Mouse (Mus musculus): ENCODE results near the gene C130074G19Rik. TPM values are rescaled to one million over a fixed set of nuclear protein-coding genes. Genes with fewer than 3 reads are reported as not detected.

C130074G19Rik gene
- polyA plus RNA-seq (2012; rRNA removed): 34.0 and 34.3 TPM in 2 replicates

DNA sequence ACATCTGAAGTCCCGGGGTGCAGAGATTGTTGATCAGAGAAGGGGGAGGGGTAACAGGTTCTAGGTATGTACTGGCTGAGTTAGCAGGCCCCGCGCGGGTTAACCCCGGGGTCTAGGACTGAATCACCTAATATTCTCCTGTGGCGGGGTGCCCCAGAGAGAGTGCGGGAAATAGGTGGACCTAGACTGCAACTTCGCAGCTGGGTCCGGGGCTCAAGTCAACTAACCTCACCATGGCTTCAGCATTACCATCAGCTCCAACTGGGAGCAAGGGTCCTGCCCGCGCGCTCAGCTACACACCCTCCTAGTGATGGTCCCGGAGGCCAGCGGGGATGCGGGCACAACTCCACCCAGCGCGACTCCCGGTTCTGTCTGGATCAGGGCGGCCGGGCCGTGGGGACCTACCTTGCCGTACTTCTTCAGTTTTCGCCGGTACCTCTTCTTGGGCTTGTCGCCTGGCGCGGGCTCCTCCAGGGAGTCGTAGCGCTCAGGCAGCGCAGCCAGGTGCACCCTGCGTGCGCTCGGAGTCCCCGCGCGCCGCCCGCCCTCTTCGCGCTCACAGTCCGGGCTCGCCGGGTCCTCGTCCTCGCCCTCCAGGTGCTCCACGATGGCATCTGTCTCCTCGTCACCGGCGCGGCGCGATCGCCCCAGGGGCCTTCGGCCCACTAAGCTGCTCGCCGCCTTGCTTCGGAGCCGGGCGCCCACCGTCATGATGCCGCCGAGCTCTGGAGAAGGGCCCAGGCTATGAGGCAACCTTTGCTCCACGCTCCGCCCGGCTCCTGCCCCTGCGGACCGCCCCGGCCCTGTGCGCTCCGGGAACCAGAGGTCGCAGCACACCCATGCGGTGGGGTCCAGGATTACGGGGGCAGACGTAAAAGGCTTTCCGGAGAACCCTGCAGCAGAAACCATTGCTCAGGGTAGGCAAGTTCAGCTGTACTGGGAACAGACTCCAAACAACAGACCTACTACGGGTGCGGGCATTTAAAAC lies at the start of gene C130074G19Rik:
Gene C130074G19Rik (minus strand): TSS at position 938 of the 988 bp plus-strand sequence.
- DNase-seq (ENCODE audit: extremely low spot score in 1 of 2, low spot score in 1 of 2): peak in 1 of 2 experiments; percentile 33

DNA sequence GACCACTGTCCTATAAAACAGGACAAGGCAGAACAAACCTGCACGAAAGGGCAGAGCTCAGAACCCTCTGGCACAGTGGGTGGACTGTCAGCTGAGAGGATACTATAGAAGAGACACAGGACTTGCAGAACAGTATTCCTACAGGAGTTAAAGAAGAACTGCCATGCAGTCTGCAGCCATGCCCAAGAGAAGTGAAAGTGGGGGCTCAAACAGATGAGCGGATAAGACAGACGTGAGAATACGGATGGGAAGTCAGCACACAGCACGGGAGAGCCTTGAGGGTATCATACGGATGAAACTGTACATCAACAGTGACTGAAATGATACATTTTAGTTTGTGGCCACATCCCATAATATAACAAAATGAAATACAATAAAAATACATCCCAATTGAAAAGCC lies 48.1 kb upstream of the C130074G19Rik start:
- DNase-seq (ENCODE audit: extremely low spot score in 1 of 2, low spot score in 1 of 2): no peak

DNA sequence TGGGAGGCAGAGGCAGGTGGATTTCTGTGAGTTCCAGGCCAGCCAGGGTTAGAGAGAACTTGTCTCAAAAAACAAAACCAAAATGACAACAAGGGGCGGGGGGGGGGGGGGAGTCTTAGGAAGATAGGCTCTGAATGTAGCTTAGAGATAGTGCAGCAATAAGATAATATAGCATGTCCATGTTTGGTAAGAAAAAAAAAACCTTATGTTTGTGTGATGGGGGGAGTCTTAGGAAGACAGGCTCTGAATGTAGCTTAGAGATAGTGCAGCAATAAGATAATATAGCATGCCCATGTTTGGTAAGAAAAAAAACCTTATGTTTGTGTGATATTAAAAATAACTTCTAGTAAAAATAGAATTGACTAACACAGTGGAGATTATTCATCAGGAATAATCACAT lies 45.4 kb upstream of the C130074G19Rik start:
- DNase-seq (ENCODE audit: extremely low spot score in 1 of 2, low spot score in 1 of 2): no peak

DNA sequence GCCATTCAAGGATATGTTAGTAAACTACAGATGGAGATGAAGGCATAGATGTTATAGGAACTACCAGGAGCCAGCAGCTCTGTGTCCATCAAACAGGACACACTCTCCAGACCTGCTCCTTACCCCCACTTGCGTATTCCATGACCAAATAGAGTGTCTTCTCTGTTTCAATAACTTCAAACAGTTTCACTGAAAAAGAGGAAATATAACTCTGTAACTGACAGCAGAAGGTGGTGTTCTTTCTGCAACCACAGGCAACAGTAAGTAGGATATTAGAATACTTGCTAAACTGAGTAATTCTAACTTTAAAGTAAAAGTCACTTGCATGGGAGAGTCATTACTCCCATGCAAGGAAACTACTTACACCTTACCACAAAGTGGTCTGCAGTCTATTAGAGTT lies 44.9 kb upstream of the C130074G19Rik start:
- no peak for DNase-seq (ENCODE audit: extremely low spot score in 1 of 2, low spot score in 1 of 2)

DNA sequence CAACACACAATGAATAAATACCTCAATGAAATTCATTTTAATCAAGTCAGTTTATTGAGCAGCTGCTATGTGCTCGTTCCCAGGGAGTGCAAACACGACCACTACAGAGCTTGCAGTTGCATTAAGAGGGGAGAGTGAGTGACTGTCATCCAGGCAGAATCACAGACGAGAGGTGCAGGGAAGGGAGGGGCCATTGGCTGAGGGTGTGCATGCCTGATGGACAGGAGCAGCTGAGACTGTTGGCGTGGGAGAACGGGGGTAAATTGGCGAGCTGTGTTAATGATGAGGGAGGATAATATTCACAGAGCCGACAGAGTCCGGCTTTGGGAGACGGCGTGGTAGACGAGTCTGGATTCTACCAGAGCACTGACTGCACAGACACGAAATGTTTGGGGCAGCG lies 39.8 kb upstream of the C130074G19Rik start:
- no peak for DNase-seq (ENCODE audit: extremely low spot score in 1 of 2, low spot score in 1 of 2)

DNA sequence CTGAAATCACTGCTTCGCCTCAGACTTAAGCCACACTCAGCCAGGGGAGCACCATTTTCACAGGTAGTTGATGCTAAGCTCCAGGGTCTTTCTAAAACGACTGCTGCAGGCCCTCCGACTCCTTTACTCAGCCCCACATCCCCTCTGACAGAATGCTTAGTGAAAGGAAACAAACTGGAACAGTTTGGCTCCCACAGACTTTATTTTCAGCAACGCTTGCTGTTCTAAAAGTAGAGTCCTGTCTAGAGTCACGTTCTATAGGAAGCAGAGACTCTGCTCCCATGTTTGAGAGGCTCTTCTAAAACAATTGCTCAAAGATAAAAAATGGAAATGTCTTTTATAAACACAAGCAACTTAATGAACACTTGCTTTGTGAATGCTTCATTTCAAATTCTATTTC lies 37.0 kb upstream of the C130074G19Rik start:
- DNase-seq (ENCODE audit: extremely low spot score in 1 of 2, low spot score in 1 of 2): peak; percentile 43 to 46

DNA sequence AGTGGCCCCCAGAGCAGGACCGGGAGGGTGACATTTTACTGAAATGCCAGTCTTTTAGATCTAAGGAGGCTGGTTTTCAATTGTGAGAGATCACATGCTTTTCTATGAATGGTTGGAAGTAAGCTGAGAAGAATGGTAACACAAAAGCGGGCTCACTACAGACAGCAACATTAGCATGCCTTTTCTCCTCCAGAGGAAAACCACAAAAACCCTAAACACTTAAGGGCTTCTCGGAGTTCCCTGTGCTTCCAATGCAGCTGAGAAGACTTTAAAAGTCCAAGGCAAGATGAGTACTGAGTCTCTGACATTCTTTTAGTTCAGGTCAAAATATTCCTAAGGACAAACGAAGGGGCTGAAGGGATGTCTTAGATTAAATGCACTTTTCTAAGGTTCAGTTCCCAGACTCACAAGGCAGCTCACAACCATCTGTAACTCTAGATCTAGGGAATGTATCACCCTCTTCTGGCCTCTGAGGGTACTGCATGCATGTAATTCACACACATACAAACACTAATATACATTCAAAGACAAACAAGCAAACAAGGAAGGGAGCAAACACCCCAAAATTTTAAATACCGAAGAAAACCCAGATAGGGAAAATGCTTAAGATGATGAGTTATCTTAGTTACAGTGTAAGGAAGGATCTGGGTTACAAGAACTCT lies 35.3 kb upstream of the C130074G19Rik start:
- DNase-seq (ENCODE audit: extremely low spot score in 1 of 2, low spot score in 1 of 2): no peak

DNA sequence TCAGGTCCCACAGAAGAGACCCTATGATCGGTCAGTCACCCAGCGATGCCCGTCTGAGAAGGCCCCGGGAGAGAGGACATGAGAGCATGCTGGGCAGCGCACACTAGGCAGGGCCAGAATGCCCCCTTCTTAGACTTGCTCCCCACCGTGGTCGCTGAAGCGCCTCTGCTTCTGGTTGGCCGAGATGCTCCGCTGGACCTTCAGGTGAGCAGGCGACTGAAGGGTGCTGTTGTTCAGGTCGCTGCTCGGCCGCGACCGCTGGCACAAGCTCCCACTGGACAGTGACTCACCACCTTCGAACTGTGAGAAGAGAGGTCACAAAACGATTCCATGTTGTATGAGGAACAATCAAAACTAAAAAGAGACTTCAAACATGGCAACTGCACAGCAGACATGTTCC lies 29.3 kb upstream of the C130074G19Rik start:
- no peak for DNase-seq (ENCODE audit: extremely low spot score in 1 of 2, low spot score in 1 of 2)

DNA sequence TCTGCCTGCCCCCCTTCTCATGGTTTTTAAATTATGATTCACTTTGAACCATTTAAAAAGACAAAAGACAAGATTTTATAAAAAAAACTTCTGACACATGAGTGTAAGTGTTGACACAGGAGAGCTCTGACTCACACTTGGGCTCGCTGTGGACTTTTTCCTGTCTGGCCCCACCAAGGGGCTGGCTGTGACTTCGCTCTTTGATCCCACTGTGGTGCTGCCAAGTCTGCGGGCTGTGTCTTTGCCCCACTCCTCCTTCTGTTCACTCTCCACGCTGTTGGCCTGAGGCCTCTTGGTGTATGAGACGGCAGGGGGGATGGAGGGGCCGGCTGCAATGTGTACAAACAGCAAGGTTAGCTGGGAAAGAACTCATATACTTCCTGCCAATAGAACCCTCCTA lies 28.8 kb upstream of the C130074G19Rik start:
- no peak for DNase-seq (ENCODE audit: extremely low spot score in 1 of 2, low spot score in 1 of 2)

DNA sequence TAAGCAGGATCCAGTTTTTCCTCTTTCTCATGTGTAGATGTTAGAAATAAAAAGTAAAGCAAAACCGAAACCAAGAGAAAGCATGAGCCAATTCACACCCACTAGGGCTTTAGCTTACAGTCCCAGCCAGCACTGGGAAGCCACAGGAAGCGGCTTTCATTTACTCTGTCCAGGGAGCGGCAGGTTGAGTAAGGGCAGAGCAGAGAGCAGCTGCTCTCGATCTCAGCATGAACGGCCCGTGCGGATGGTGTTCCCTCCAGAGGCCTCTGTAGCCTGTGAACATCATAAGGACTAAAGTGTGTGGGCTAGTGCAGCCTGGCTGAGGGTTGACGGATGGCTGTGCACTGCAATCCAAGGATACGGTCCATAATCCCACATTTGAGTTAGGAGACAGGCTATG lies 25.5 kb upstream of the C130074G19Rik start:
- DNase-seq (ENCODE audit: extremely low spot score in 1 of 2, low spot score in 1 of 2): no peak

DNA sequence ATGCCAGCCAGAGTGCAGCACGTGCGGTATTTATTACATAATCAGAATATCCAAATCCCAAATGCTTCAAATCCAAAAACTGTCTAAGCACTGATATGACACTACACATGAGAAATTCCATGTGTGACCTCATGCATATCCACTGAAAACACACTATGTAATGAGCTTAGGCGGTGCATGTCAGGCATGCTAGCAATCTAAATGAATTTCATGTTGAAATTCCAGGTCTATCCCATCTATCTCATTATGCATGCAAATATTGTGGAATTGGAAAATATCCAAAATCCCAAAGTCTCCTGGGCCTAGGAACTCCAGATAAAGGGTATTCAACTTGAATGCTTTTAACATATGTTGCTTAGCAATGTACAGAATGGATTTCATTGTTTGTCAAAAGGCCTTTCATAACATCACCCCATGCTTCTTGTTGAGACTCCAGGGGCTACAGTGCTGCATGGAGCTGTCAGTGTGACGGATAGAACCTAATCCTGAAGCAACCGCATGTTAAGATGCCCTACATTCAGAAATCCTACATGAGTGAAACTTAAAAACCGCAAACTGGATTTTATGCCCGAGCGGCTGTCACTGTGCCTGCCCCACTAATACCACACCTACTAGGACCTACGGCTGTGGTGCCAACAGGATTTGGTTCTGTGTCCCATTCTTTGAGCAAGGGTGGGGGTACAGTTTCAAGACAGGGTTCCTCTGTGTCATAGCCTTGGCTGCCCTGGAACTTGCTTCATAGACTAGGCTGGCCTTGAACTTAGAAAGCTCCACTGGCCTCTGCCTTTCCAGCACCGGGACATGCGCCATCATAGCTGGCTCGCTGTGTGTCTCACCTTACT lies 23.1 kb upstream of the C130074G19Rik start:
- DNase-seq (ENCODE audit: extremely low spot score in 1 of 2, low spot score in 1 of 2): no peak

DNA sequence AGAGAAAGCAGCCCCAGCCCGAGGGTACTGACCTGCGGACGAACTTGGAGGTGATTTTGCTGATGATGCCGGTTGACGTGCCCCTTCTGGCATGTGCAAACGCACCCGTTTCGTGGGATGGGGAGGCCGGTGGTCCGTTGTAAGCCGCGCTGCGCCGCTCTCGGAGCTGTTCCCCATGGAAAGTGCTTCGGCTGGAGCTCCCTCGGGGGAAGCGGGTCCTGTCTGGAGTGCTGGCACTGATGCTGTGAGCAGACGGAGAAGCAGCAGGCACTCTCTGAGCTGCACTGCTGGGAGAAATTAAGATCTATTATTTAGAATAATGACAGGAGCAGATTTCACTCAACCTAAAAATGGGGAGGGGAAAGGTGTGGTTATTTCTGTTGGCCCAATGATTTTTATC lies 22.4 kb upstream of the C130074G19Rik start:
- DNase-seq (ENCODE audit: extremely low spot score in 1 of 2, low spot score in 1 of 2): no peak

DNA sequence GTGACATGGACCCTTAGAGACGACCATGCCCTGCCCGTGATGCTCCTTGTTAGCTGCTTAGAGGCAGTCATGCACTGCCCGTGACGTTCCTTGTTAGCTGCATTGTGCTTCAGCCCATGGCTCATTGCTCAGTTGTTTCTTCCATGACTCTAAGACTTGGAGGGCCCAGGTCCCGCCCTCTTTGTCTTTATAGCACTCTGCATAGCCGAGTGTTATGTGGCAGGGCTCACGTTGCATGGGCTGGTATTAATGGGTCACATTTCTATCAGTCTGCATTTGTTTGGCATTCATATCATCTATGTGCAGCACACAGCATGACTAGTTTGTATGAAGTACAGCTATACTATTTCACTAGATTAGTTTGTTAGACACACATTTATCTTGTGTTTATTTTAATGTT lies 20.7 kb upstream of the C130074G19Rik start:
- DNase-seq (ENCODE audit: extremely low spot score in 1 of 2, low spot score in 1 of 2): no peak

DNA sequence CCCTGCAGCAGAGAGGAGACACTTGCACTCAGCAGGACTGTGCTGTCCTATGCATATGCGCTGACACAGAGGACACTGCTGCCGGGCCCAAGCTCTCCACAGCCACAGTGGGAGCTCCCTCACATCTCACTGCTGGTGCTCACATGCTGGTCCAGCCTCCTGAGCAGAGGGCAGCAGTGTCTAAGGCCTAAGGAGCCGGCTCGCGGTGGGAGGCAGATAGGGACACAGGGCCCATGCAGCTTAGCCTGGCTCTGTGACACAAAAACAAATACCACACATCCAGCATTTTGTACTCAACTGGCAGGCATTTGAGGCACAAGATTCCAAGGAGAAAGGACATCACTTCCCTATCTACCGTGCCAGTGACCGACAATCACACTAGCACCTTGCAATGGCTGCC lies 19.9 kb upstream of the C130074G19Rik start:
- no peak for DNase-seq (ENCODE audit: extremely low spot score in 1 of 2, low spot score in 1 of 2)

DNA sequence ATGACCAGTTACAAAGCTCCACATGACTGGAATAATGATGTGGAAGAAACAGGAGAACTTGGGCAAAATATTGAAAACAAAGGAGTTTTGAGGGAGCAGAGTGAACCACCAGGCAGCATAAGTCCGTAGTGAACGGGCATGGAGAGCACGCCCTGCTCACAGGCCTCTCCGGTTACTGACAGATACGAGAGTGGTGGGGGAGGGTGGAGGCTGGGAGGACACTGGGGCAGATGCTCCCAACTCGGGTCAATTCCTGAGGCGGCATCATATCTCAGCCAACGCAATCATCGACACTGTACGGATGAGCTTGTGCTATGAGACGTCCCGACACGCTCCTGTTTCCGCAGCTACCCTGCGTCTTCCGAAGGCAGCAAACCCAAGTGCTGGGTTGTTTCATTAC lies 14.3 kb upstream of the C130074G19Rik start:
- no peak for DNase-seq (ENCODE audit: extremely low spot score in 1 of 2, low spot score in 1 of 2)

DNA sequence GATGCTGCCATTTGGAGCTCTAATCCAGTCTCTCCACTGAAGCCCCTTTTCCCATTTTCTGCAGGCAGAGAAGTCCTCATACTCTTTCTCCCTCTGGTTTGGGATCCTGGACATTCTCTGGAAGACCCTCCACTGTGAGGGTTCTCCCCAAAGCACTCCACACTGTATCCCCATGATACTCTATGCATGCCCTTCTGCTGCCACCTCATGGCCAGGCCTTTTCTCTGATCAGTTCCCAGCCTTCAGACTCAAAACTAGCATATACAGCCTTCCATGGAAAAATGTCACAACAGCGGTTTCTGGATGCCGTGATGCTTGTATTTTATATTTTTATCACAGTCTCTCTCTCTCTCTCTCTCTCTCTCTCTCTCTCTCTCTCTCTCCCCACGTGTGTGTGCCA lies 9.0 kb upstream of the C130074G19Rik start:
- DNase-seq (ENCODE audit: extremely low spot score in 1 of 2, low spot score in 1 of 2): no peak

DNA sequence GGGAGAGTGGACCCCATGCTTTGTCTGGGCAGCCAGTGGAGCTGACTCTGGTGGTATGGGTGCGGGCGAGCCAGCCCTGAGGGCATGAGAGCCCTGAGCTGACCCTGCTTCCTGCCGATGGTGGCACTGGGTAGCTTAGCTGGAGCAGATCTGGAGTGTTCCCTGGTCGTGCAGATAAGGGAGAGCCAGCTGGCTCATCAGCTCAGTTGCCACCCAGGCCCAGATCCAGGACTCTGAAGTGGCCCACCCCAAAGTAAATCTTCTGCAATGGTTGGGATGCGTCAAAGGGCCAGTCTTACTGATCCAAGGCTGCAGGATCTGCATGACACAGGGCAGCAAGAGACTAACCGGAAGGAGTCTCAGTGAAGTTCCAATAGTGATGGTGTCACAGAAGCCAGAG lies 6.4 kb upstream of the C130074G19Rik start:
- no peak for DNase-seq (ENCODE audit: extremely low spot score in 1 of 2, low spot score in 1 of 2)

DNA sequence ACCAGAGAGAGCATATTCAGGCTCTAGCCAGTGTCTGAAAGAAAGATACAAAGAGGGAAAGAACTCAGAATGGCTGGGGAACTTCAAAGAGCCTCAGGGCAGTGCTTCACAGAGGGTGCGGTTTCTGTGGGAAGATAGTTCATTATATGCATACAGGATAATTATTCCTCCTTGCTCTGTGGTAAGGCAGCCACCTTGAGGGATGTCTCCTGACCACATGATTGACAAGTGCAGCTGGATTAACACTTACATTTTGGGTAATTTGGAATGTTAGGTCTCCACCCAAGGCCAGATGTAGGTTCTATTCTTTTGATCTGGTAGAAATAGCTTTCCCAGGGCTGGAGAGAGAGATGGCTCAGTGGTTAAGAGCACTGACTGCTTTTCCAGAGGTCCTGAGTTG lies 3.1 kb upstream of the C130074G19Rik start:
- no peak for DNase-seq (ENCODE audit: extremely low spot score in 1 of 2, low spot score in 1 of 2)

DNA sequence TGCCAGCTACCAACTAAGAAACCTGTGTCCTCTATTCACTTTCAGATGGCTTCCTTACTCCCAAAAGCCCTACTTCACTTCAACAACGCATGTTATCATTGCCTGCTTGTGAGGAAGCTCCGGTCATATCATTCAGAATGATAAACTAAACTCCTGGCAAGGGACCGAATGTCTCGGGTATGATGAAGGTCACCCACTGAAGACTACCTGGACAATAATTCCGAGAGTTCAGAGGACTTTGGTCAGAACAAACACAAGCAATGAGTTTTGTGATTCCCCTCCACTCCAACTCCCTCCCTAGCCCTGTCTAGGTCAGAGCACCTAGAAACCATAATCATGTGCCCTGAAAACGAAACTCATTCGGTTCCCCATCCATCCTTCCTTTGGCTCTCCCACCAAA lies 1.2 kb downstream of the C130074G19Rik start:
- DNase-seq (ENCODE audit: extremely low spot score in 1 of 2, low spot score in 1 of 2): no peak

DNA sequence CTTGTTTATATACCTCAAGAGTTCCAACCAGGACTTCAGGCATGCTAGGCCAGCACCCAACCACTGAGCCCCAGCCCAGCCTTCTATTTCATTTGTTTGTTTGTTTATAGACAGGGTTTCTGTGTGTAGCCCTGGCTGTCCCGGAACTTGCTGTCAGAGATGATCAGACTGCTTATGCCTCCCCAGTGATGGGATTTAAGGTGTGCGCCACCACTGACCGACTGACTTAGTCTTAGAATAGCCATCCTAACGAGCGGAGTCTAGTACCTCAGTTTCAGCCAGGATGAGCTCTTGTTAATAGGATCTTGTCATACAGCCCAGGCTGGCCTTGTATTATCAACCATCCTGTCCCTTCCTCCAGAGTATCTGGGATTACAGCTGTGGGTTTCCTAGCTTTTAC lies 1.8 kb downstream of the C130074G19Rik start:
- DNase-seq (ENCODE audit: extremely low spot score in 1 of 2, low spot score in 1 of 2): no peak

DNA sequence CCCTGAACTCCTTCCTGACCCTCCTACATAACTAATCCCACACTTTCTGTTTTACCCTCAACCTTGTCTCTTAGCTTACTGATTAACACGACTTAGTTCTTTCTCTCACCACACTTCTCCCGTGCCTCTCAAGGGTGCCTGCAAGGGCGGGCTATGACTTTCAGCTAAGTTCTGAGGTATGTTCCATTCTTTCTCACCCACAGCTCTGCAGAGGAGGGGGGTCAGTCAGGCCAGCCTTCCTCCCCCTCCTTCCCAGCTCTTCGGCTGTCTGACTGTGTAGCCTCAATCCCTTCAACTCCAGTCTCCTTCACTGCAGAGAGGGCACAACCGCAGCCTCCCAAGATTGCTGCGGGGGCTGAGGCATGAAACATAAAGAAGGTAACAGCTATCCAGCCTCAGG lies 4.2 kb downstream of the C130074G19Rik start:
- DNase-seq (ENCODE audit: extremely low spot score in 1 of 2, low spot score in 1 of 2): no peak
